Mouse (Mus musculus): Measurements from ENCODE around the gene Slc2a4. TPM values are rescaled to one million over a fixed set of nuclear protein-coding genes. Genes with fewer than 3 reads are reported as not detected.
A peak's percentile ranks its signal among the peaks of the same experiment; 100 is the strongest.

The Slc2a4 gene
- polyA plus RNA-seq, 1 experiment from 2014 or later, result 17.2 TPM

- peak; percentile 59 for ATAC-seq (ENCODE audit: low read depth)
- Histone ChIP-seq H3K9ac (ENCODE audit: low read length) (peak overlapping the region; percentile 66), H3K4me3 (ENCODE audit: low read length) (peak overlapping the region; percentile 61), H3K27me3 (ENCODE audit: control insufficient read depth, insufficient read depth, low read depth, low read length) (no peaks in the 10 kb centered on the region), H3K4me2 (ENCODE audit: low read depth, low read length) (peak overlapping the region; percentile 80), H3K36me3 (ENCODE audit: control insufficient read depth, insufficient read depth, low read length) (0 out of 2 replicates have a peak, but pooled peaks cover 2% of the 10 kb centered on the region), H3K27ac (ENCODE audit: low read length) (peak overlapping the region; percentile 87), H3K9me3 (ENCODE audit: control insufficient read depth, low read length) (no peaks in the 10 kb centered on the region), H3K4me1 (replicated peaks; ENCODE audit: control insufficient read depth, insufficient read depth, low read length) (peaks cover 19% of the 10 kb centered on the region)
- WGBS, result under 1% methylated on average over 29 of the region's 29 CpGs
Observed at GRCm38 (mm10) chr11:69947337-69948065, 487 bp downstream of the Slc2a4 start.

DNA sequence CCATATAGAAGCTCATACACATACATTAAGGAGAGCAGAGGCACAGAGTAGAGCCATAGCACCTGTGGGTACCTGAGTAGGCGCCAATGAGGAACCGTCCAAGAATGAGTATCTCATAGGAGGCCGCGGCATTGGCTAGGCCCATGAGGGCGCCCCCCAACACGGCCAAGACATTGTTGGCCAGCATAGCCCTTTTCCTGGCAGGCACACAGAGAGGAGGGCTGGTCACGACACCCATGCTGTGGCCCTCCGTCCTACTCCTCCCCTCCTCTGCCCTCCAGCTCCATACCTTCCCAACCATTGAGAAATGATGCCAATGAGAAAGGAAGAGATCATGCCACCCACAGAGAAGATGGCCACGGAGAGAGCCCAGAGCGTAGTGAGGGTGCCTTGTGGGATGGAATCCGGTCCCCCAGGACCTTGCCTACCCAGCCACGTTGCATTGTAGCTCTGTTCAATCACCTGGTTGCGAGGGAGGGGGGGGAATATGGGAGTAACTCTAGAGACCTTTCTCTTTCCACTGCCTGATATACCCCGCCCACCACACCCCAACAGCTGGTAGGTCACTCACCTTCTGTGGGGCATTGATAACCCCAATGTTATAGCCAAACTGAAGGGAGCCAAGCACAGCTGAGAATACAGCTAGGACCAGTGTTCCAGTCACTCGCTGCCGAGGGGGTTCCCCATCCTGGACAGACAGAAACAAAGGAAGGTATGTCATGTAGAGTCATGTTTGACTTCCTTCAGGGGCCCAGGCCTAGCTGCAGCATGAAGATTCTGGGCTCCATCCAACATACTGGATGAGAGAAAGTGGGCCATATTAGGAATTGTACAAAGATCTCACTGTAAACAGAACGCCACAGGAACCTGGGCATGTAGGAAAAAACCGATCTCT, 1.7 kb downstream of the Slc2a4 start:
- Histone ChIP-seq H3K27ac (ENCODE audit: low read length) (no peak overlapping the region), H3K36me3 (ENCODE audit: control insufficient read depth, insufficient read depth, low read length) (0 out of 2 replicates have a peak, but pooled peaks cover 2% of the 10 kb centered on the region), H3K9me3 (ENCODE audit: control insufficient read depth, low read length) (no peaks in the 10 kb centered on the region), H3K27me3 (ENCODE audit: control insufficient read depth, insufficient read depth, low read depth, low read length) (no peaks in the 10 kb centered on the region), H3K9ac (ENCODE audit: low read length) (no peak overlapping the region), H3K4me2 (ENCODE audit: low read depth, low read length) (peak overlapping the region; percentile 80; the same call in 1 of the 2 replicates), H3K4me1 (replicated peaks; ENCODE audit: control insufficient read depth, insufficient read depth, low read length) (peaks cover 19% of the 10 kb centered on the region), H3K4me3 (ENCODE audit: low read length) (no peak overlapping the region)
- ATAC-seq (ENCODE audit: low read depth), result no peak
- 84% methylated on average over 18 of the region's 18 CpGs for WGBS

- ATAC-seq (ENCODE audit: low read depth), result no peak
- Histone ChIP-seq H3K9ac (ENCODE audit: low read length) (no peak overlapping the region), H3K4me3 (ENCODE audit: low read length) (no peak overlapping the region), H3K9me3 (ENCODE audit: control insufficient read depth, low read length) (no peaks in the 10 kb centered on the region), H3K4me2 (ENCODE audit: low read depth, low read length) (no peak overlapping the region), H3K27me3 (ENCODE audit: control insufficient read depth, insufficient read depth, low read depth, low read length) (no peaks in the 10 kb centered on the region), H3K27ac (ENCODE audit: low read length) (no peak overlapping the region), H3K4me1 (replicated peaks; ENCODE audit: control insufficient read depth, insufficient read depth, low read length) (peaks cover 19% of the 10 kb centered on the region), H3K36me3 (ENCODE audit: control insufficient read depth, insufficient read depth, low read length) (0 out of 2 replicates have a peak, but pooled peaks cover 2% of the 10 kb centered on the region)
- 68% methylated on average over 13 of the region's 13 CpGs for WGBS
Observed at GRCm38 (mm10) chr11:69945216-69945615, 2.8 kb downstream of the Slc2a4 start.

- H3K4me2 ChIP-seq (ENCODE audit: low read depth, low read length), result no peak overlapping the region
- peaks cover 13% of the 10 kb centered on the region for H3K4me1 ChIP-seq (replicated peaks; ENCODE audit: control insufficient read depth, insufficient read depth, low read length)
- no peak overlapping the region for H3K27ac ChIP-seq (ENCODE audit: low read length)
- H3K27me3 ChIP-seq (ENCODE audit: control insufficient read depth, insufficient read depth, low read depth, low read length), result peaks cover 12% of the 10 kb centered on the region
- WGBS, result 74% methylated on average over 4 of the region's 4 CpGs
- ATAC-seq (ENCODE audit: low read depth), result no peak
- 0 out of 2 replicates have a peak, but pooled peaks cover 2% of the 10 kb centered on the region for H3K36me3 ChIP-seq (ENCODE audit: control insufficient read depth, insufficient read depth, low read length)
- H3K4me3 ChIP-seq (ENCODE audit: low read length), result no peak overlapping the region
- H3K9ac ChIP-seq (ENCODE audit: low read length), result no peak overlapping the region
- no peaks in the 10 kb centered on the region for H3K9me3 ChIP-seq (ENCODE audit: control insufficient read depth, low read length)
Observed at GRCm38 (mm10) chr11:69940962-69941361, 7.0 kb downstream of the Slc2a4 start.

- Histone ChIP-seq H3K27ac (ENCODE audit: low read length) (no peak overlapping the region), H3K27me3 (ENCODE audit: control insufficient read depth, insufficient read depth, low read depth, low read length) (peaks cover 16% of the 10 kb centered on the region), H3K9me3 (ENCODE audit: control insufficient read depth, low read length) (no peaks in the 10 kb centered on the region), H3K9ac (ENCODE audit: low read length) (no peak overlapping the region), H3K4me3 (ENCODE audit: low read length) (no peak overlapping the region), H3K4me1 (replicated peaks; ENCODE audit: control insufficient read depth, insufficient read depth, low read length) (peaks cover 14% of the 10 kb centered on the region), H3K36me3 (ENCODE audit: control insufficient read depth, insufficient read depth, low read length) (0 out of 2 replicates have a peak, but pooled peaks cover 2% of the 10 kb centered on the region), H3K4me2 (ENCODE audit: low read depth, low read length) (no peak overlapping the region)
- no peak for ATAC-seq (ENCODE audit: low read depth)
- WGBS, result 93% methylated on average over 17 of the region's 17 CpGs
Observed at GRCm38 (mm10) chr11:69939731-69940130, 8.3 kb downstream of the Slc2a4 start.

DNA sequence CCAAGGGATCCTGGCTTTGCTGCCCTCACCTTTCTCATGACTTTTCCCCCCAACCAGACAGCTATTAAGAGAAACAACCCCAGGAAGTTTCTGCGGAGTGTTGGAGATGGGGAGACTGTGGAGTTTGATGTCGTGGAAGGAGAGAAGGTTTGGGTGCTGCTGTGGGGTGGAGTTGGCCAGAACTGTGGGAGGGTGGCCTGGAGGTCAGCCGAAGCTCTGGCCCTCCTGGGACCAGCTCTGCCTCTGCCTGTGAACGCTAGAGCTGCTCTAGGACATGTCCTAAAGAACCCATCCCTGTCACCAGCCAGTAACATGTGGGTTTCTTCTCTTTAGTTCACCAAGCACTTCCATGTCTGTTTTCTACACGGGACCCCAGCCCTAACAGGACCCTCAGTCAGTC, 8.8 kb downstream of the Slc2a4 start:
- Histone ChIP-seq H3K4me1 (replicated peaks; ENCODE audit: control insufficient read depth, insufficient read depth, low read length) (peaks cover 20% of the 10 kb centered on the region), H3K27me3 (ENCODE audit: control insufficient read depth, insufficient read depth, low read depth, low read length) (peaks cover 19% of the 10 kb centered on the region), H3K36me3 (ENCODE audit: control insufficient read depth, insufficient read depth, low read length) (no peaks in the 10 kb centered on the region), H3K27ac (ENCODE audit: low read length) (no peak overlapping the region), H3K4me3 (ENCODE audit: low read length) (no peak overlapping the region), H3K9ac (ENCODE audit: low read length) (no peak overlapping the region), H3K9me3 (ENCODE audit: control insufficient read depth, low read length) (no peaks in the 10 kb centered on the region), H3K4me2 (ENCODE audit: low read depth, low read length) (no peak overlapping the region)
- no peak for ATAC-seq (ENCODE audit: low read depth)
- 61% methylated on average over 5 of the region's 5 CpGs for WGBS

GRCm38 (mm10) chr11:69938401-69938979, 9.5 kb downstream of the Slc2a4 start:
- WGBS, result 32% methylated on average over 9 of the region's 9 CpGs

GRCm38 (mm10) chr11:69937834-69938233, 10.2 kb downstream of the Slc2a4 start:
- no peaks in the 10 kb centered on the region for H3K36me3 ChIP-seq (ENCODE audit: control insufficient read depth, insufficient read depth, low read length)
- no peaks in the 10 kb centered on the region for H3K9me3 ChIP-seq (ENCODE audit: control insufficient read depth, low read length)
- no peak overlapping the region for H3K27ac ChIP-seq (ENCODE audit: low read length)
- H3K4me2 ChIP-seq (ENCODE audit: low read depth, low read length), result no peak overlapping the region
- H3K4me3 ChIP-seq (ENCODE audit: low read length), result no peak overlapping the region
- no peak overlapping the region for H3K9ac ChIP-seq (ENCODE audit: low read length)
- 64% methylated on average over 5 of the region's 5 CpGs for WGBS
- peaks cover 20% of the 10 kb centered on the region for H3K4me1 ChIP-seq (replicated peaks; ENCODE audit: control insufficient read depth, insufficient read depth, low read length)
- H3K27me3 ChIP-seq (ENCODE audit: control insufficient read depth, insufficient read depth, low read depth, low read length), result peaks cover 19% of the 10 kb centered on the region
- no peak for ATAC-seq (ENCODE audit: low read depth)

More at GRCm38 (mm10) chr11:69938401-69938979, 9.5 kb downstream of the Slc2a4 start:
- Histone ChIP-seq H3K27me3 (ENCODE audit: control insufficient read depth, insufficient read depth, low read depth, low read length) (peaks cover 19% of the 10 kb centered on the region), H3K9ac (ENCODE audit: low read length) (no peak overlapping the region), H3K9me3 (ENCODE audit: control insufficient read depth, low read length) (no peaks in the 10 kb centered on the region), H3K4me3 (ENCODE audit: low read length) (no peak overlapping the region), H3K4me2 (ENCODE audit: low read depth, low read length) (no peak overlapping the region), H3K4me1 (replicated peaks; ENCODE audit: control insufficient read depth, insufficient read depth, low read length) (peaks cover 20% of the 10 kb centered on the region), H3K36me3 (ENCODE audit: control insufficient read depth, insufficient read depth, low read length) (no peaks in the 10 kb centered on the region), H3K27ac (ENCODE audit: low read length) (no peak overlapping the region)
- no peak for ATAC-seq (ENCODE audit: low read depth)

- no peaks in the 10 kb centered on the region for H3K36me3 ChIP-seq (ENCODE audit: control insufficient read depth, insufficient read depth, low read length)
- H3K9ac ChIP-seq (ENCODE audit: low read length), result no peak overlapping the region
- H3K4me1 ChIP-seq (replicated peaks; ENCODE audit: control insufficient read depth, insufficient read depth, low read length), result peaks cover 20% of the 10 kb centered on the region
- no peaks in the 10 kb centered on the region for H3K9me3 ChIP-seq (ENCODE audit: control insufficient read depth, low read length)
- ATAC-seq (ENCODE audit: low read depth), result no peak
- H3K27me3 ChIP-seq (ENCODE audit: control insufficient read depth, insufficient read depth, low read depth, low read length), result peaks cover 19% of the 10 kb centered on the region
- no peak overlapping the region for H3K4me2 ChIP-seq (ENCODE audit: low read depth, low read length)
- 37% methylated on average over 4 of the region's 4 CpGs for WGBS
- no peak overlapping the region for H3K4me3 ChIP-seq (ENCODE audit: low read length)
- no peak overlapping the region for H3K27ac ChIP-seq (ENCODE audit: low read length)
Observed at GRCm38 (mm10) chr11:69937385-69937784, 10.6 kb downstream of the Slc2a4 start.

All from lung, embryonic 16.5 days (tissue).